Mouse (Mus musculus): ENCODE data around the gene Ptpn9. TPM values are rescaled to one million over a fixed set of nuclear protein-coding genes. Genes with fewer than 3 reads are reported as not detected.

Ptpn9 gene
- 26.1 and 37.2 TPM in 2 replicates for polyA plus RNA-seq (2012; rRNA removed)

GRCm38 (mm10) chr9:56994286-56995197 is at the start of gene Ptpn9:
Gene Ptpn9 (plus strand): TSS chr9:56994923.

GRCm38 (mm10) chr9:56950414-56951400 is 44.0 kb upstream of the Ptpn9 start, which contains the start of gene Snupn:
Gene Snupn (plus strand): TSS chr9:56950878.

GRCm38 (mm10) chr9:57071801-57072351 is 77.2 kb downstream of the Ptpn9 start, which contains the start of gene Sin3a:
Gene Sin3a (plus strand): TSS chr9:57072040.

Other genes with a start within 250 kb of the Ptpn9 start
- 9.9 and 20.5 TPM in 2 replicates for gene Lingo1, start 198.5 kb upstream of the Ptpn9 start, polyA plus RNA-seq (2012; rRNA removed)
- gene Odf3l1, start 130.2 kb upstream of the Ptpn9 start, polyA plus RNA-seq (2012; rRNA removed), result 0.29 TPM in 1 of 2 replicates, not detected in the other
- 2.0 and 5.6 TPM in 2 replicates for gene Cspg4, start 129.9 kb upstream of the Ptpn9 start, polyA plus RNA-seq (2012; rRNA removed)
- 6.7 and 8.9 TPM in 2 replicates for gene Snx33, start 66.6 kb upstream of the Ptpn9 start, polyA plus RNA-seq (2012; rRNA removed)
- gene Imp3, start 57.4 kb upstream of the Ptpn9 start, polyA plus RNA-seq (2012; rRNA removed), result 103 and 126 TPM in 2 replicates
- 16.5 and 19.8 TPM in 2 replicates for gene Snupn, start 44.0 kb upstream of the Ptpn9 start, polyA plus RNA-seq (2012; rRNA removed)
- gene Sin3a, start 77.1 kb downstream of the Ptpn9 start, polyA plus RNA-seq (2012; rRNA removed), result 55.8 and 88.4 TPM in 2 replicates
- 80.1 and 106 TPM in 2 replicates for gene Man2c1, start 135.8 kb downstream of the Ptpn9 start, polyA plus RNA-seq (2012; rRNA removed)
- 7.5 and 9.3 TPM in 2 replicates for gene Neil1, start 153.4 kb downstream of the Ptpn9 start, polyA plus RNA-seq (2012; rRNA removed)
- gene Commd4, start 163.4 kb downstream of the Ptpn9 start, polyA plus RNA-seq (2012; rRNA removed), result 133 and 143 TPM in 2 replicates
- not detected in 2 replicates for gene Trcg1, start 241.6 kb downstream of the Ptpn9 start, polyA plus RNA-seq (2012; rRNA removed)

Measured in central nervous system, embryonic 11.5 days (tissue).